Mouse (Mus musculus): Measurements from ENCODE around the gene Helt. TPM values are rescaled to one million over a fixed set of nuclear protein-coding genes. Genes with fewer than 3 reads are reported as not detected.
A peak's percentile ranks its signal among the peaks of the same experiment; 100 is the strongest.
"Not testable (repeated sequence)": the region's sequence is repeated elsewhere in the genome, so short reads cannot be mapped to it uniquely, and the experiment has no call there.

Helt gene
- total RNA-seq, 2 experiments from 2014 or later: 0.60 to 0.70 TPM

GRCm38 (mm10) chr8:46298847-46299246, 4.4 kb upstream of the Helt start:
- intact Hi-C loops (cut with DNase I): no loop called here
- DNase-seq: no peak

GRCm38 (mm10) chr8:46296551-46296950, 2.1 kb upstream of the Helt start:
- intact Hi-C loops (cut with DNase I): no loop called here
- DNase-seq: no peak

- intact Hi-C loops (cut with DNase I): no loop called here
- DNase-seq: no peak
Observed at GRCm38 (mm10) chr8:46295951-46296350, 1.5 kb upstream of the Helt start.

- intact Hi-C loops (cut with DNase I): no loop called here
- no peak for DNase-seq
Observed at GRCm38 (mm10) chr8:46295101-46295534, 647 bp upstream of the Helt start.

- no peak for DNase-seq
- intact Hi-C loops (cut with DNase I): no loop called here
Observed at GRCm38 (mm10) chr8:46293741-46294151, 725 bp downstream of the Helt start.

GRCm38 (mm10) chr8:46293201-46293600, 1.3 kb downstream of the Helt start:
- intact Hi-C loops (cut with DNase I): no loop called here
- no peak for DNase-seq

- intact Hi-C loops (cut with DNase I): no loop called here
Observed at GRCm38 (mm10) chr8:46291931-46292675, 2.4 kb downstream of the Helt start.

GRCm38 (mm10) chr8:46289274-46289673, 5.2 kb downstream of the Helt start:
- no peak for DNase-seq
- intact Hi-C loops (cut with DNase I): no loop called here

More at GRCm38 (mm10) chr8:46291931-46292675, 2.4 kb downstream of the Helt start:
- DNase-seq: no peak

GRCm38 (mm10) chr8:46288021-46288420, 6.5 kb downstream of the Helt start:
- no peak for DNase-seq
- intact Hi-C loops (cut with DNase I): no loop called here

GRCm38 (mm10) chr8:46285980-46286379, 8.5 kb downstream of the Helt start:
- intact Hi-C loops (cut with DNase I): no loop called here
- DNase-seq: no peak

GRCm38 (mm10) chr8:46281536-46281935, 12.9 kb downstream of the Helt start:
- intact Hi-C loops (cut with DNase I): no loop called here
- peak; percentile 74 for DNase-seq

GRCm38 (mm10) chr8:46276939-46277338, 17.5 kb downstream of the Helt start:
- DNase-seq: no peak
- intact Hi-C loops (cut with DNase I): no loop called here

- DNase-seq: peak; percentile 17
- intact Hi-C loops (cut with DNase I): no loop called here
Observed at GRCm38 (mm10) chr8:46270741-46271140, 23.7 kb downstream of the Helt start.

GRCm38 (mm10) chr8:46270147-46270546, 24.3 kb downstream of the Helt start:
- intact Hi-C loops (cut with DNase I): no loop called here
- DNase-seq: no peak

- DNase-seq: no peak
- intact Hi-C loops (cut with DNase I): no loop called here
Observed at GRCm38 (mm10) chr8:46266801-46267200, 27.7 kb downstream of the Helt start.

- intact Hi-C loops (cut with DNase I); DNase-seq: not testable (repeated sequence)
Observed at GRCm38 (mm10) chr8:46264206-46264605, 30.3 kb downstream of the Helt start.

- no peak for DNase-seq
- intact Hi-C loops (cut with DNase I): no loop called here
Observed at GRCm38 (mm10) chr8:46257921-46258682, 36.4 kb downstream of the Helt start.

GRCm38 (mm10) chr8:46252456-46252855, 42.0 kb downstream of the Helt start:
- intact Hi-C loops (cut with DNase I): no loop called here

GRCm38 (mm10) chr8:46251561-46251960, 42.9 kb downstream of the Helt start:
- intact Hi-C loops (cut with DNase I): no loop called here
- DNase-seq: no peak

More at GRCm38 (mm10) chr8:46252456-46252855, 42.0 kb downstream of the Helt start:
- DNase-seq: no peak

- intact Hi-C loops (cut with DNase I): no loop called here
- DNase-seq: no peak
Observed at GRCm38 (mm10) chr8:46246346-46246745, 48.1 kb downstream of the Helt start.

- intact Hi-C loops (cut with DNase I): loop anchor here (5.0 kb wide), 3 partner anchors 59 to 709 kb away; no protein-coding TSS in a partner anchor
Observed at GRCm38 (mm10) chr8:46242946-46243345, 51.5 kb downstream of the Helt start.

More at GRCm38 (mm10) chr8:46242946-46243345, 51.5 kb downstream of the Helt start:
- DNase-seq: no peak

Measured in left cerebral cortex, postnatal 4 days (tissue).